Mouse (Mus musculus) liver, embryonic 14.5 days (tissue): ENCODE data around the gene Uckl1. TPM values are rescaled to one million over a fixed set of nuclear protein-coding genes. Genes with fewer than 3 reads are reported as not detected.
A peak's percentile ranks its signal among the peaks of the same experiment; 100 is the strongest.

Source experiments
- ATAC-seq: fragments of 200-750 bp; cut with Nextera tagmentation; 2 replicates; pipeline ENCODE4 v1.8.0; 2017; ENCODE audit warnings: moderate number of reproducible peaks, mild to moderate bottlenecking, moderate library complexity; ENCODE audit not compliant: insufficient read depth
- DNase-seq, 3 experiments: peaks; one replicate each; pipeline ENCODE4 v3.0.0-alpha.2; 2012 to 2013; ENCODE audit warnings: low read depth in 3 of 3, low spot score in 3 of 3
- H3K27ac ChIP-seq: fragments of 300-500 bp; sonication (generic); 2 replicates; pipeline ENCODE4 v1.5.1; 2014; ENCODE audit warnings: moderate library complexity, mild to moderate bottlenecking, control low read depth, inconsistent platforms
- H3K27me3 ChIP-seq: fragments of 300-500 bp; sonication (generic); 2 replicates; pipeline ENCODE4 v1.6.1; 2014; ENCODE audit warnings: mild to moderate bottlenecking, low read length, moderate library complexity; ENCODE audit not compliant: control insufficient read depth, insufficient read depth
- H3K36me3 ChIP-seq: fragments of 300-500 bp; sonication (generic); replicated peaks from 2 replicates; pipeline ENCODE4 v1.6.1; 2014; ENCODE audit warnings: low read depth; ENCODE audit not compliant: control insufficient read depth, insufficient read depth
- H3K4me1 ChIP-seq, 2 experiments: fragments of 200-500 bp in 1 of 2; fragments of 300-500 bp in 1 of 2; sonication (generic) in 1 of 2; replicated peaks; 2 replicates each; pipeline ENCODE4 v1.6.1; 2012 to 2014; ENCODE audit warnings: antibody characterized with exemption in 1 of 2, inconsistent platforms in 1 of 2, low read length in 1 of 2; ENCODE audit not compliant: control insufficient read depth in 2 of 2, insufficient read depth in 2 of 2
- H3K4me2 ChIP-seq: fragments of 300-500 bp; sonication (generic); 2 replicates; pipeline ENCODE4 v1.6.1; 2014; ENCODE audit warnings: low read depth, mild to moderate bottlenecking, control low read depth, moderate library complexity
- H3K4me3 ChIP-seq, 2 experiments: fragments of 200-500 bp in 1 of 2; fragments of 300-500 bp in 1 of 2; sonication (generic) in 1 of 2; 2 replicates each; pipeline ENCODE4 v1.5.1; 2012 to 2014; ENCODE audit warnings: low read depth in 2 of 2, low read length in 2 of 2, mild to moderate bottlenecking in 2 of 2, control low read depth in 1 of 2, inconsistent platforms in 1 of 2, moderate library complexity in 1 of 2; ENCODE audit not compliant: insufficient read depth in 1 of 2
- H3K9ac ChIP-seq: fragments of 300-500 bp; sonication (generic); replicated peaks from 2 replicates; pipeline ENCODE4 v1.6.1; 2014; ENCODE audit warnings: mild to moderate bottlenecking, control low read depth, moderate library complexity
- H3K9me3 ChIP-seq: fragments of 300-500 bp; sonication (generic); 2 replicates; pipeline ENCODE4 v1.6.1; 2016; ENCODE audit warnings: low read length, mixed read lengths; ENCODE audit not compliant: control insufficient read depth
- CTCF ChIP-seq: IDR thresholded peaks from 2 replicates; pipeline ENCODE4 v1.5.1; 2016; ENCODE audit warnings: antibody characterized with exemption, low read depth, control low read depth
- EP300 ChIP-seq: IDR thresholded peaks from 2 replicates; pipeline ENCODE4 v1.6.1; 2016; ENCODE audit warnings: antibody characterized with exemption, low read depth
- WGBS: fragments of 180-500 bp; shearing (Covaris S2); extraction: QIAGEN DNeasy Blood & Tissue Kit; methylation state at CpG from one replicate; pipeline ENCODE4 v1.1.7; 2014; ENCODE audit not compliant: insufficient replicate concordance; 5-methylcytosine and 5-hydroxymethylcytosine counted together
- polyA plus RNA-seq, 2 experiments: library from polyadenylated mRNA; depleted of rRNA in 1 of 2; stranded (reverse) in 1 of 2; unstranded in 1 of 2; fragments of >200 nt; fragmentation: Nextera tagmentation in 1 of 2; extraction: Ambion mirVana in 1 of 2; gene quantifications; 2 replicates each; pipeline versions ENCODE4 v1.2.1 to v1.2.3; 2012 to 2014

Gene Uckl1
- polyA plus RNA-seq, 2 experiments: 18.7 to 33.3 TPM

- Histone ChIP-seq H3K27ac (no peak overlapping the region), H3K4me3 (no peak overlapping the region), H3K9ac (no peak overlapping the region), H3K4me1 (peaks cover 7 to 17% of the 10 kb centered on the region in 2 experiments), H3K27me3 (no peaks in the 10 kb centered on the region), H3K9me3 (no peaks in the 10 kb centered on the region), H3K4me2 (no peak overlapping the region), H3K36me3 (no peaks in the 10 kb centered on the region; the same call in 1 of the 2 replicates)
- DNase-seq (no peak), ATAC-seq (no peak)
- TF ChIP-seq CTCF (no peak), EP300 (no peak)
- 92% methylated on average over 10 of the region's 10 CpGs for WGBS
Observed at GRCm38 (mm10) chr2:181569856-181570255, 14.8 kb downstream of the Uckl1 start.

GRCm38 (mm10) chr2:181568272-181569008 lies 16.3 kb downstream of the Uckl1 start:
- Histone ChIP-seq H3K4me1 (peaks cover 7 to 16% of the 10 kb centered on the region in 2 experiments), H3K27ac (peak overlapping the region; percentile 57), H3K9ac (peak overlapping the region; percentile 34; the same call in 1 of the 2 replicates), H3K4me2 (peak overlapping the region; percentile 33), H3K27me3 (no peaks in the 10 kb centered on the region), H3K9me3 (no peaks in the 10 kb centered on the region), H3K36me3 (no peaks in the 10 kb centered on the region; the same call in 1 of the 2 replicates), H3K4me3 (0 out of 4 replicates have a peak overlapping the region, but pooled peaks of 1 of the 2 experiments have one; percentile 2)
- DNase-seq (peak in 2 of 3 experiments; percentile 45 to 53), ATAC-seq (peak; percentile 80)
- WGBS: 21% methylated on average over 7 of the region's 7 CpGs
- TF ChIP-seq CTCF: peak; percentile 87
- peak; percentile 67 for TF ChIP-seq EP300

- no peak for ATAC-seq
- Histone ChIP-seq H3K27ac (no peak overlapping the region), H3K9me3 (no peaks in the 10 kb centered on the region), H3K4me2 (no peak overlapping the region), H3K4me1 (peaks cover 7 to 16% of the 10 kb centered on the region in 2 experiments), H3K9ac (no peak overlapping the region), H3K36me3 (no peaks in the 10 kb centered on the region; the same call in 1 of the 2 replicates), H3K4me3 (no peak overlapping the region), H3K27me3 (no peaks in the 10 kb centered on the region)
- 76% methylated on average over 3 of the region's 3 CpGs for WGBS
- TF ChIP-seq CTCF (no peak), EP300 (no peak)
- DNase-seq: no peak
Observed at GRCm38 (mm10) chr2:181567338-181567737, 17.4 kb downstream of the Uckl1 start.

- TF ChIP-seq EP300 (no peak), CTCF (no peak)
- ATAC-seq: no peak
- Histone ChIP-seq H3K27ac (no peak overlapping the region), H3K4me3 (no peak overlapping the region), H3K36me3 (peaks cover 39% of the 10 kb centered on the region), H3K27me3 (no peaks in the 10 kb centered on the region), H3K9me3 (no peaks in the 10 kb centered on the region), H3K9ac (no peak overlapping the region), H3K4me1 (0 out of 4 replicates have a peak, but pooled peaks cover 0 to 2% of the 10 kb centered on the region in 2 experiments), H3K4me2 (no peak overlapping the region)
- no peak for DNase-seq
Observed at GRCm38 (mm10) chr2:181553772-181554171, 30.9 kb downstream of the Uckl1 start.

- H3K4me3 ChIP-seq: no peak overlapping the region
- no peak overlapping the region for H3K27ac ChIP-seq
- H3K9ac ChIP-seq: no peak overlapping the region
- peaks cover 15% of the 10 kb centered on the region in 2 experiments for H3K4me1 ChIP-seq
- TF ChIP-seq EP300 (no peak), CTCF (no peak)
- no peaks in the 10 kb centered on the region for H3K9me3 ChIP-seq
- no peak overlapping the region for H3K4me2 ChIP-seq
- 72% methylated on average over 2 of the region's 2 CpGs for WGBS
- H3K36me3 ChIP-seq: peaks cover 57% of the 10 kb centered on the region
- ATAC-seq: no peak
- DNase-seq: no peak
- H3K27me3 ChIP-seq: no peaks in the 10 kb centered on the region
Observed at GRCm38 (mm10) chr2:181550233-181550632, 34.5 kb downstream of the Uckl1 start.
